Mouse (Mus musculus) ovary, postnatal 36 days (tissue): ENCODE results near the gene Kcnv2.

Source experiments
- DNase-seq: peaks from one replicate; pipeline ENCODE4 v3.0.0; 2022; ENCODE audit warnings: low spot score, mixed read lengths

Kcnv2 gene

DNA sequence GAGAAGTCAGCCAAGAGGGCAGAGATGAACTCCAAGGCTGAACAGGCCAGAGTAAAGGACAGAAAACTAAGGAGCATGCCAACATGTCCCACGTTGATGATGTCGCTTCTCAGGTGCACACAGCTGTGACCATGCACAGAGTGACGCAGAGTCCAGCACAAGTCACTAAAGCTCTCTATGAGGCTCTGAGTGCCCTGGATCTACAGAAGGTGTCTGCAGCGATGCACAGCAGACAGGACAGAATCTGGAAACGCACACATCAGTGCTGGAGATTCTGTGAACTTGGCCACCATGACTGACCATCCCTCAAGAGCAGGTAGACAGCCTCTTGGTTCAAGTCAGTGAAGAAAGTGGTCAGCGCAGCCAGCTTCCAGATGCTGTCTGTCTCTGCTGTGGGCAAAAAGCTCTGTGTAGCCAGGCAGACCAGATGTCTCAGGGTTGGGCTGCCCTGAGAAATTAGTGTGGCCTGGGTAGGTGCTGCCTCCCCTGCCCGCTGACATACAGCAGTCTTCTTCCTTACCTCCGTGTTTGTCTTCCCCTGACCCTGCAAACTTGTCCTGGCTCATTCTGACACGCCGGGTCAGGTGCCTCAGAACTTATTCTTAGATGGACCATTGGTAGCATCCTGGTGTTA lies 43.8 kb downstream of the Kcnv2 start:
- no peak for DNase-seq

DNA sequence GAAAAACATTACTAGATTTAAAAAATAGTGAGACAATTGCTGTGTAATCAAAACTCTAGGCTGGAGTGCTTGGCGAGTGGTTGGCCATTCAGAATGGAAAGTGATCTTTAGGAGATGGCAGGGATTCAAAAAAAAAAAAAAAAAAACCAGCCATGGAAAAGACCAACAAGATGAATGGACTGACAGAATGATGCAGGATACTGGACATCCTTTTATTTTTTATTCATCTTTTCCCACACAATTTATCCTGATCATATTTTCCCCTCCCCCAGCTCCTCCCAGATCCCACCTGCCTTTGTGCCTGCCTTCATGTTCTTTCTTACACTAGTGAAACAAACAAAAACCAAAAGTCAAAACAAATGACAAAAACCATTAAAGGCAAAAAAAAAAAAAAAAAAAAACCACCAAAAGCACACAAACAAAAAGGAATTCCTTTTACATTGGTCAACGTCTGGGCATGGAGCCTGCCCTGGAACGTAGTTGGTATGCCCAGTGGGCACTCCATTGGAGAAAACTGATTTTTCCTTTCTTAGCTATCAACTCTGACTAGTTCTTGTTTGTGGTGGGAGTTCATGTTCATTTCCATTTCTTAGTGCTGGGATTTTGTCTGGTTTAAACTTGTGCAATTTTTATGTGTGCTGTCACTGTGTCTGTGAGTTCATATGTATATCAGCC lies 47.2 kb downstream of the Kcnv2 start:
- no peak for DNase-seq

- no peak for DNase-seq
Measured at GRCm38 (mm10) chr19:27370174-27370573, 47.8 kb downstream of the Kcnv2 start.

DNA sequence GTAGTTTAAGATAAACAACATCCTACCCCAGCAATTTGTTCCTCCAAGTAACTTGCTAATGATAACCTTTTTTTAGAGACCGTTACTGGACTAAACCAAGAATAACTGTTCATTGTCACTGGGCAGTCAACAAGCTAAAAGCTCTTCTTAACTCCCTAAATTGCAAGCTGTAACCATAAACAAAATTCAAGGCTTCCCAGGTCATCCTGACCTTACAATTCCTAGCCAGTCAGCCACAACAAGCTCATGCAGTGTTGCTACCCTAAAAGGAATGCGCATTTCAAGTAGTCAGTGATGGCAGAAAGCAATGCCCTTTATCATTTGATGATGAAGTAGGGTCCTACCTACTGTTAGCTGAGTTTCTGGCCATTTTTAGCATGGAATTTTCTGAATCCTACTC lies 48.4 kb downstream of the Kcnv2 start:
- no peak for DNase-seq

DNA sequence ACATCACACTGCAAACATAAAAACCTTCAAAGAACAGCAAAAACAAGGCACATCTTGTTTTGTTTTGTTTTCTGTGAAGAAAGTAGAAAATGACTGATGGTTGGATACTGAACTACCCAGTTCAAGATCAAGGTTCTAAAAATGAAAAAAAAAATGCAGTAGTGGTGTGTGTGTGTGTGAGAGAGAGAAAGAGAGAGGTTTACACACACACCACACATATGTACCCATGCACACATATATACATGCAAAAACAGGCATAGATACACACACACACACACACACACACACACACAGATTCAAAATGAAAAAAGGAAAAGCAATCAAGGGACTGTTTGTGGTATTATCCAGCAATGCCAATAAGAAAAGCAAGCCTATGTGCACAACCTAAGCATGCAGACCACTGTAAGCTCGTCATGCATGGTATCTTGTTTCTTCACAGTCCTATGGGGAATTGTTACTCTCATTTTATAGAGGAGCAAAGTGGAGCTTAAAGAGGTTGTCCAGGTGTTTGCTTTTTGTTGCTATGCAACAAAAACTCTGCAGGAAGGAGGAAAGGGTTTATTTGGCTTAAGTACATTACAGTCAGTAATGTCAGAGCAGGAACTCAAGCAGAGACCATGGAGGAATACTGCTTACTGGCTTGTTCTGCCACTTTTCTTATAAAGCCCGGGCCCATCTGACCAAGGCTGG lies 57.5 kb downstream of the Kcnv2 start:
- DNase-seq: no peak

DNA sequence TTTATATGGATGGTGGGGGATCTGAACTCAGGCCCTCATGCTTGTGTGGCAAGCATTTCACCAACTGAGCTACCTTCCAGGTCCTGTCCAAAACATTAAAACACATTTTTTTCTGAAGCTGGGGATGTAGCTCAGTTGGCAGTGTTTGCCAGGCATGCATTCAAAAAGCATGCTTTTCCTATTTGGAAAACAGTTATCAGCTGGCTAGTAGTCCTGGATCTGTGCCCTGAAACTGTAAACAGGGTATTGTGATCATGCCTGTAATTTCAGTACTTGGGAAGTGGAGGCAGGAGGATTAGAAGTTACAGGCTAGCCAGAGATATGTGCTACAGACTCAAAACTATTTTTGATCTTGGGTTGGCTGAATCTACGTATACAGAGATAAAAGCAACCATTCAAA lies 59.7 kb downstream of the Kcnv2 start:
- DNase-seq: no peak

GRCm38 (mm10) chr19:27383266-27383665 lies 60.9 kb downstream of the Kcnv2 start:
- DNase-seq: no peak

GRCm38 (mm10) chr19:27385304-27385703 lies 62.9 kb downstream of the Kcnv2 start:
- DNase-seq: no peak
